Mouse (Mus musculus) MEL (cell line): ENCODE results near the gene Prr18. TPM values are rescaled to one million over a fixed set of nuclear protein-coding genes. Genes with fewer than 3 reads are reported as not detected.

Experiments used
- DNase-seq: peaks from one replicate; pipeline ENCODE4 v3.0.0; 2011; ENCODE audit warnings: low read depth, low spot score
- H3K27ac ChIP-seq: 2 replicates; pipeline ENCODE4 v1.5.1; 2012; ENCODE audit warnings: low read depth, mild to moderate bottlenecking, control low read depth, low read length, moderate library complexity; ENCODE audit not compliant: control insufficient read depth
- H3K27me3 ChIP-seq, 2 experiments: fragments of 150-350 bp in 1 of 2; sonication (generic) in 1 of 2; 2 replicates each; pipeline ENCODE4 v1.6.1; 2012; ENCODE audit warnings: low read length in 2 of 2, mild to moderate bottlenecking in 2 of 2, improper control_type of control experiment in 1 of 2, moderate library complexity in 1 of 2; ENCODE audit not compliant: insufficient read depth in 2 of 2, control insufficient read depth in 1 of 2
- H3K36me3 ChIP-seq, 2 experiments: 2 replicates each; pipeline ENCODE4 v1.6.1; 2012 to 2014; ENCODE audit warnings: low read length in 2 of 2, improper control_type of control experiment in 1 of 2, inconsistent platforms in 1 of 2, mild to moderate bottlenecking in 1 of 2; ENCODE audit not compliant: insufficient read depth in 2 of 2, control insufficient read depth in 1 of 2
- H3K4me1 ChIP-seq, 2 experiments: fragments of 150-350 bp in 1 of 2; sonication (generic) in 1 of 2; 2 replicates each; pipeline ENCODE4 v1.6.1; 2012; ENCODE audit warnings: low read length in 2 of 2, improper control_type of control experiment in 1 of 2, mild to moderate bottlenecking in 1 of 2; ENCODE audit not compliant: insufficient read depth in 2 of 2, control insufficient read depth in 1 of 2
- H3K4me3 ChIP-seq, 2 experiments: fragments of 150-350 bp in 1 of 2; sonication (generic) in 1 of 2; 2 replicates each; pipeline ENCODE4 v1.5.1; 2012; ENCODE audit warnings: low read depth in 2 of 2, low read length in 2 of 2, mild to moderate bottlenecking in 2 of 2, moderate library complexity in 2 of 2, control low read depth in 1 of 2, improper control_type of control experiment in 1 of 2; ENCODE audit not compliant: control insufficient read depth in 1 of 2, insufficient read depth in 1 of 2
- H3K79me2 ChIP-seq: 2 replicates; pipeline ENCODE4 v1.6.1; 2012; ENCODE audit warnings: mild to moderate bottlenecking, low read length, moderate library complexity; ENCODE audit not compliant: control insufficient read depth, poor library complexity, insufficient read depth
- H3K9ac ChIP-seq: 2 replicates; pipeline ENCODE4 v1.6.1; 2012; ENCODE audit warnings: low read depth, mild to moderate bottlenecking, control low read depth, low read length, moderate library complexity; ENCODE audit not compliant: control insufficient read depth, poor library complexity, severe bottlenecking
- H3K9me3 ChIP-seq: fragments of 150-350 bp; sonication (generic); replicated peaks from 2 replicates; pipeline ENCODE4 v1.6.1; 2012; ENCODE audit warnings: mild to moderate bottlenecking, low read length, improper control_type of control experiment, moderate library complexity; ENCODE audit not compliant: insufficient read depth
- BHLHE40 ChIP-seq: IDR thresholded peaks from 2 replicates; pipeline ENCODE4 v1.6.1; 2012; ENCODE audit warnings: low read depth, mild to moderate bottlenecking, inconsistent platforms, low read length, improper control_type of control experiment, borderline replicate concordance
- CHD1 ChIP-seq: IDR thresholded peaks from 2 replicates; pipeline ENCODE4 v1.6.1; 2012; ENCODE audit warnings: low read depth, mild to moderate bottlenecking, inconsistent platforms, low read length, improper control_type of control experiment
- CTCF ChIP-seq, 3 experiments: IDR thresholded peaks in 2 of 3; conservative IDR thresholded peaks in 1 of 3; 2 replicates each; pipeline ENCODE4 v1.5.1; 2011 to 2012; ENCODE audit warnings: low read length in 3 of 3, low read depth in 2 of 3, mild to moderate bottlenecking in 2 of 3, improper control_type of control experiment in 1 of 3, inconsistent platforms in 1 of 3, mixed read lengths in 1 of 3, moderate library complexity in 1 of 3; ENCODE audit not compliant: control insufficient read depth in 1 of 3, insufficient read depth in 1 of 3, poor library complexity in 1 of 3, severe bottlenecking in 1 of 3
- E2F4 ChIP-seq: IDR thresholded peaks from 2 replicates; pipeline ENCODE4 v1.6.1; 2011; ENCODE audit warnings: low read depth, low read length, improper control_type of control experiment, borderline replicate concordance
- ELF1 ChIP-seq: IDR thresholded peaks from 2 replicates; pipeline ENCODE4 v1.6.1; 2014; ENCODE audit warnings: low read depth, mild to moderate bottlenecking, inconsistent platforms, low read length, improper control_type of control experiment, moderate library complexity
- EP300 ChIP-seq, 2 experiments: IDR thresholded peaks; 2 replicates each; pipeline ENCODE4 v1.6.1; 2011; ENCODE audit warnings: improper control_type of control experiment in 2 of 2, low read length in 2 of 2, low read depth in 1 of 2, mild to moderate bottlenecking in 1 of 2
- GABPA ChIP-seq: IDR thresholded peaks from 2 replicates; pipeline ENCODE4 v1.6.1; 2012; ENCODE audit warnings: low read depth, mild to moderate bottlenecking, inconsistent platforms, low read length, improper control_type of control experiment, moderate library complexity
- GATA1 ChIP-seq: IDR thresholded peaks from 2 replicates; pipeline ENCODE4 v1.6.1; 2011; ENCODE audit warnings: low read depth, low read length, improper control_type of control experiment
- HCFC1 ChIP-seq: IDR thresholded peaks from 2 replicates; pipeline ENCODE4 v1.6.1; 2012; ENCODE audit warnings: low read depth, mild to moderate bottlenecking, inconsistent platforms, low read length, improper control_type of control experiment, moderate library complexity
- JUND ChIP-seq: IDR thresholded peaks from 2 replicates; pipeline ENCODE4 v1.6.1; 2011; ENCODE audit warnings: low read depth, mild to moderate bottlenecking, improper control_type of control experiment, low read length
- MAFK ChIP-seq: IDR thresholded peaks from 2 replicates; pipeline ENCODE4 v1.6.1; 2011; ENCODE audit warnings: low read depth, mild to moderate bottlenecking, low read length, improper control_type of control experiment, borderline replicate concordance
- MAX ChIP-seq: IDR thresholded peaks from 2 replicates; pipeline ENCODE4 v1.6.1; 2011; ENCODE audit warnings: low read length, improper control_type of control experiment
- MYB ChIP-seq: IDR thresholded peaks from 2 replicates; pipeline ENCODE4 v1.6.1; 2011; ENCODE audit warnings: mild to moderate bottlenecking, low read depth, low read length, improper control_type of control experiment
- MYC ChIP-seq: IDR thresholded peaks from 2 replicates; pipeline ENCODE4 v1.6.1; 2011; ENCODE audit warnings: low read depth, mild to moderate bottlenecking, low read length, improper control_type of control experiment, moderate library complexity
- NRF1 ChIP-seq: IDR thresholded peaks from 2 replicates; pipeline ENCODE4 v1.6.1; 2014; ENCODE audit warnings: low read depth, mild to moderate bottlenecking, inconsistent platforms, low read length, improper control_type of control experiment, moderate library complexity; ENCODE audit not compliant: poor library complexity, insufficient read depth, severe bottlenecking
- POLR2AphosphoS2 ChIP-seq: IDR thresholded peaks from 2 replicates; pipeline ENCODE4 v1.6.1; 2011; ENCODE audit warnings: low read length, improper control_type of control experiment
- RAD21 ChIP-seq: IDR thresholded peaks from 2 replicates; pipeline ENCODE4 v1.6.1; 2011; ENCODE audit warnings: mild to moderate bottlenecking, low read depth, low read length, improper control_type of control experiment
- SIN3A ChIP-seq: IDR thresholded peaks from 2 replicates; pipeline ENCODE4 v1.6.1; 2012; ENCODE audit warnings: low read length, improper control_type of control experiment, inconsistent platforms
- SMC3 ChIP-seq: IDR thresholded peaks from 2 replicates; pipeline ENCODE4 v1.6.1; 2011; ENCODE audit warnings: low read depth, low read length, improper control_type of control experiment
- TAL1 ChIP-seq: IDR thresholded peaks from 2 replicates; pipeline ENCODE4 v1.6.1; 2012; ENCODE audit warnings: mild to moderate bottlenecking, inconsistent platforms, low read length, moderate library complexity, mixed read lengths
- TCF12 ChIP-seq: IDR thresholded peaks from 2 replicates; pipeline ENCODE4 v1.6.1; 2014; ENCODE audit warnings: low read depth, mild to moderate bottlenecking, inconsistent platforms, low read length, improper control_type of control experiment, moderate library complexity
- UBTF ChIP-seq: IDR thresholded peaks from 2 replicates; pipeline ENCODE4 v1.6.1; 2012; ENCODE audit warnings: low read depth, mild to moderate bottlenecking, inconsistent platforms, low read length, improper control_type of control experiment, moderate library complexity, borderline replicate concordance; ENCODE audit not compliant: insufficient read depth
- USF1 ChIP-seq: IDR thresholded peaks from 2 replicates; pipeline ENCODE4 v1.6.1; 2014; ENCODE audit warnings: low read depth, mild to moderate bottlenecking, inconsistent platforms, low read length, improper control_type of control experiment, moderate library complexity
- USF2 ChIP-seq, 2 experiments: IDR thresholded peaks; 2 replicates each; pipeline ENCODE4 v1.6.1; 2011 to 2012; ENCODE audit warnings: improper control_type of control experiment in 2 of 2, low read length in 2 of 2, borderline replicate concordance in 1 of 2, inconsistent platforms in 1 of 2, low read depth in 1 of 2, mild to moderate bottlenecking in 1 of 2; ENCODE audit not compliant: insufficient read depth in 1 of 2
- ZNF384 ChIP-seq: IDR thresholded peaks from 2 replicates; pipeline ENCODE4 v1.6.1; 2012; ENCODE audit warnings: low read depth, mild to moderate bottlenecking, inconsistent platforms, low read length, improper control_type of control experiment
- polyA plus RNA-seq, 2 experiments: library from polyadenylated mRNA; stranded (reverse) in 1 of 2; unstranded in 1 of 2; fragments of >175 nt in 1 of 2; fragments of >200 nt in 1 of 2; gene quantifications; 2 replicates each; pipeline versions ENCODE4 v1.2.1 to v1.2.4; 2012; ENCODE audit warnings: low replicate concordance in 2 of 2, low read depth in 1 of 2; ENCODE audit not compliant: insufficient read length in 2 of 2, insufficient read depth in 1 of 2, missing spikeins in 1 of 2
- total RNA-seq: library from RNA; depleted of rRNA; stranded (reverse); fragments of 300-350 nt; gene quantifications from 2 replicates; pipeline ENCODE4 v1.2.3, GENCODE M21; 2012

The Prr18 gene
- total and polyA plus RNA-seq, 3 experiments, result 0.04 to 0.10 TPM; not detected in 1

DNA sequence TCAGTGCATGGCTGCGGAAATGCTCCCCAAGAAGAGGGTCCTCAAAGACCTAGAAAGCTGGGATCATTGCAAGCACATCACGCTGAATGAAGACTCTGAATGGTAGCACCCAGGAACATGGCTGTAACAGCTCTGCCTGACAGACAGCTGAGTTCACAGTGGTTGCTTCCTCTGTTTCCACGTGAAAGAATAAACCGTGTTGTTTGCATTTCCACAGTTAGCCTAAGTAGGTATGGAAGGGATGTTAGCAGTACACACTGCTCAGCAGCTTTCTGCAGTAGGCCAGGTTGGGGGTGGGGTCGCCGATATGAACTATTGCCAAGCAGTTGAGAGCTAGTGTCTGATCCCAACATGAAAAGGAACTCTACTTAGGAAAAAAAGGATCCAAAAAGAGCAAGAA lies 18.4 kb downstream of the Prr18 start, which contains the start of gene T2 (continued):
- TF ChIP-seq HCFC1, result no peak

DNA sequence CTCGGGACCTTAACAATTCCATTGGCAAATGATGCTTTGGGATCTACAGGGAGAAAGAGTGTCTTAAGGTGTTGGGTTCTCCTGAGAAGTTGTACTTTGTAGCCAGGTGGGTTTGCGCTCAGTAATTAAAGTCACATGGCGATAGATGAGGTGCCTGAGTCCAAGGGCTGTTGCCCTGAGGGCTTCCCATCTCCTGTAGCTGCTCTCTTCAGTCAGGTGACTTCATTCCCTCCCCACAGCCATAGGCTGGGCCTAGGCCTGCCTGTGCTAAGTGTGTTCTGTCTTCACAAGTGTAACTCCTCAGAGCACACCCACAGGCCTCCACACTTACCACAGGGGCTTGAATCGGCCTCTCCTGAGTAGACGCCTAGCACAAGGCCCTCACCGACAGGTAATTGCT lies 20.2 kb downstream of the Prr18 start:
- DNase-seq, result no peak
- H3K27ac ChIP-seq, result no peak overlapping the region
- H3K27me3 ChIP-seq, result peaks cover 0 to 12% of the 10 kb centered on the region in 2 experiments; a peak in 2 of 4 replicates
- no peaks in the 10 kb centered on the region for H3K4me1 ChIP-seq
- H3K9ac ChIP-seq, result no peak overlapping the region
- no peaks in the 10 kb centered on the region for H3K9me3 ChIP-seq
- H3K4me3 ChIP-seq, result no peak overlapping the region
- no peaks in the 10 kb centered on the region for H3K79me2 ChIP-seq
- TF ChIP-seq GABPA (no peak), MYB (no peak), MAX (no peak), CHD1 (no peak), TCF12 (no peak), CTCF (IDR thresholded peaks at IDR 0.05 in 2 of 3, conservative IDR thresholded peaks at IDR 0.05 in 1 of 3; ENCODE audit: control insufficient read depth in 1 of 3, insufficient read depth in 1 of 3, low read depth in 2 of 3, low read length in 3 of 3, poor library complexity in 1 of 3, severe bottlenecking in 1 of 3) (no peak), USF1 (no peak), E2F4 (no peak), UBTF (no peak), SMC3 (no peak), ZNF384 (no peak), USF2 (IDR thresholded peaks at IDR 0.05; ENCODE audit: borderline replicate concordance in 1 of 2, insufficient read depth in 1 of 2, low read depth in 1 of 2, low read length in 2 of 2) (no peak), MAFK (no peak), SIN3A (no peak)
- TF ChIP-seq, all 39 proteins: peak for 0
- no peaks in the 10 kb centered on the region for H3K36me3 ChIP-seq

DNA sequence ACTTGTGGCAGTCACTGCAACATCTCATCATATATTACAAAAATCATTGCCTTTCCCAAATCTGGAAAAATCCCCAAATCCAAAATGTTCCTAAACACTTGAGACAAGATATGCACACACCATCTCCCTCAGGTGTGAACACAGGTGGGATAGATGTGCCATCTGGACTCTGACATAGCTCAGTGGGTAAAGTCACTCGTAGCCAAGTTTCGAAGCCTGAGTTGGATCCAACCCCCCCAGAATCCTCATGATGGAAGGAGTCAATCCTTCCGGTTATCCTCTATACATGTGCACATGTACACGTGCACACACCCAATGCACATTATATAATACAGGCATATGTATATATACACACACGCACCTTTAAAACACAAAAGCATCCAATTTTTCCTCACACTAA lies 23.6 kb downstream of the Prr18 start:
- no peaks in the 10 kb centered on the region for H3K4me1 ChIP-seq
- no peak overlapping the region for H3K4me3 ChIP-seq
- no peaks in the 10 kb centered on the region for H3K79me2 ChIP-seq
- no peak overlapping the region for H3K9ac ChIP-seq
- H3K36me3 ChIP-seq, result no peaks in the 10 kb centered on the region
- DNase-seq, result no peak
- H3K27ac ChIP-seq, result no peak overlapping the region
- peaks cover 0 to 8% of the 10 kb centered on the region in 2 experiments; a peak in 2 of 4 replicates for H3K27me3 ChIP-seq
- TF ChIP-seq ELF1 (no peak), UBTF (no peak), USF2 (IDR thresholded peaks at IDR 0.05; ENCODE audit: borderline replicate concordance in 1 of 2, insufficient read depth in 1 of 2, low read depth in 1 of 2, low read length in 2 of 2) (no peak), GATA1 (no peak), NRF1 (no peak), MYC (no peak), RAD21 (no peak), EP300 (IDR thresholded peaks at IDR 0.05; ENCODE audit: low read depth in 1 of 2, low read length in 2 of 2) (no peak), TAL1 (no peak), JUND (no peak), TCF12 (no peak), POLR2AphosphoS2 (no peak), BHLHE40 (no peak)
- TF ChIP-seq, all 39 proteins: peak for 0
- H3K9me3 ChIP-seq, result no peaks in the 10 kb centered on the region
